Mouse (Mus musculus): ENCODE results near the gene Olfr313. TPM values are rescaled to one million over a fixed set of nuclear protein-coding genes. Genes with fewer than 3 reads are reported as not detected.
A peak's percentile ranks its signal among the peaks of the same experiment; 100 is the strongest.
"Not testable (repeated sequence)": the region's sequence is repeated elsewhere in the genome, so short reads cannot be mapped to it uniquely, and the experiment has no call there.

Olfr313 gene
- polyA plus RNA-seq (2017; shearing (Covaris generic)) = not detected

DNA sequence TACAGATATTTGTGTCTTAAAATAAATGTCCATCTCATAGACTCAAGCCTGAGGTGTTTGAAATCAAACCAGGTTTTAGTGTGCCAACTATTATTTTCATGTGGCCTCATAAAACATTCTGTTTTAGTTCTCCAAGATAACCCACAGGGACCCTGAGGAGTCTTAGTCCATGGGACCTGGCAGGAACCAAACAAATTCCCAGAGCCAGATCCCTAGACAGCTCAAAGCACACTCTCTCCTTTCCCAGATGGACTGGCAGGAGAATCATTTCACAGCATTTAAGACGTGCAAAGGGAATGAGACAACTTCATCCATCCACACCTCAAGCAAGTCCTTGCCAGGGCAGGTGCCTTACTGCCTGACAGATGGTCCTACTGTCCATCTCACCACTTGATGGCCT, at the start of gene Olfr313:
Gene Olfr313 (plus strand): TSS at position 301 of the 400 bp plus-strand sequence.
- not testable (repeated sequence) for ATAC-seq

DNA sequence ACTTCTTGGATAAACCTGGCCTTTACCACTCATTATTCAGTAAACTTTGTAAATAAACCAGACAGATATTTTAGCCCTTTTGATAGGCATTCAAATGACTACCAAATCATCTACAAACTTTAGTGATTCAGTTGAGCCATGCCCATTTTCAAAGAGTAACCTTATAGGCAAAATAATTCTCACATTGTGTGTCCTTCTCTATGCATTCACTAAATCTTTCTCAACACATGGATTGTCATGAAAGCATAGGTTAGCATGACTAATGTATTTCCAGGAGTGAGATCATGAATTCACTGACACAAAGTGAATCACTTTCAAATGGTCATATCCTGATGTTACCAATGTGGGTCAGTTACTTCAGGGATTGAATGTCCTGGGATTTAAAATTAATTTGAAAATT, 41.9 kb upstream of the Olfr313 start, which contains the start of gene Olfr315:
Gene Olfr315 (plus strand): TSS at position 301 of the 400 bp plus-strand sequence.
- no peak for ATAC-seq

DNA sequence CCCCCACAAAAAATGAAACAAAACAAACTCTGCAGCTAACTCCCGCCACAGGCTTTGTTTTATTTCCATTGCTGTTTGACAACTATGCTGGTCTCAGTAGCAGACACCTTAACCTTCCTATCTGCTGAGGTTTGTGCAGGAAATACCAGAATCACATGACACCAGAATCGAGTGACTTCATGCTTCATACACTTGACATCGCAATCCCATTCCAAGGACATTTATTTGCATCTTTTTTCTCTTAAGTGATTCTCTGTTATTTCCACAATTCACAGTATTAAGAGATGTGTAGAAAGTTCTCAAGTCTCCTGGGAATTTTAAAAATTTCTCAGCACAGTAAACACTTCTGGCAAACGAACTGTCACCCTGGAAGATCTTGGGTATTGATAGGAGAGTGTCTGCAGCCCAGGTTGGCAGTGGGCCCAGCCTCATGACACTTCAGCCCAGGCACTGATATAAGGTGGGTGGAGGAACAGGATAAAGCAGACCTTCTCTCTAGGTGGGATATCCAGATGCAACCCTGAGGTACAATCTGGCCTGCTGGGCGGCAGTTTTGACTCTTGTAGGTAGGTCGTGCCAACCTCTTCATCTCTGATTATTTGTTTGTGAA, 32.2 kb upstream of the Olfr313 start, which contains the start of gene Olfr314:
Gene Olfr314 (plus strand): TSS at position 473 of the 610 bp plus-strand sequence.
- no peak for ATAC-seq

DNA sequence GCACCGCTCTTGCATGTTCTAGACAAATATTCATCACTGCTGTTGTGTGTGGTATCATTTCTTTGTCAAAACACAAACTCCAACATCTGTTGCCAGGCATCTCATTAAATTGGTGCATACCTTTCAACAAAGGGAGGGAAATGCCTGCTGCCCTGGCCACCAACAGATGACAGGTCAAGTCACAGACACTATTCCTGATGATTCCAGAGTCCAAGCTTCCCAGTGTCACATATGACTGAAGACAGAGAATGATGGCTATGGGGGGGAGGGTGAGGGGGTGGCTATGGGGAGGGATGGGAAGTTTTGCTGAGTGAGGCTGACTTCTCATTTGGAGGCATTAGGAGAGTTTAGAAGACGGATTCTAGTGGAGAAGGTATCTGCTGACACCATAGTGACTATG, 30.6 kb upstream of the Olfr313 start:
- ATAC-seq = no peak

DNA sequence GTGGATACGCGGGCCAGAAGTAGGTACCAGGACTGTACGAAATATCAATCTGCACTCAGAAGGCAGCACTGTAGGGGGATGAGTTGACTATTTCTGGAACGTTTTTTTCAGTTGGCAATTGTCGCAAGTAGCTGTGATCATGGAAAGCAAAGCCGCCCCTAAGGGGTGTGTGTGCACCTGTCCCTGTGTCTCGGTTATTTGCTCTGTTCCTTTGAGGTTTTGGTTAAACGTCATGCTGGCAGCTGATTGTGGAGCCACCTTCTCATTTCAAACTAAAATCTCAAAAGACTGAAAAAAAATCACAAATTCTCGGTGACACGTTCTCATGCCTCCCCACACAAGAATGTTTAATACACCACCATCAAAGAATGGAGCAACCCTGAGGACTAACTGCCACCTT, 27.1 kb upstream of the Olfr313 start:
- no peak for ATAC-seq

DNA sequence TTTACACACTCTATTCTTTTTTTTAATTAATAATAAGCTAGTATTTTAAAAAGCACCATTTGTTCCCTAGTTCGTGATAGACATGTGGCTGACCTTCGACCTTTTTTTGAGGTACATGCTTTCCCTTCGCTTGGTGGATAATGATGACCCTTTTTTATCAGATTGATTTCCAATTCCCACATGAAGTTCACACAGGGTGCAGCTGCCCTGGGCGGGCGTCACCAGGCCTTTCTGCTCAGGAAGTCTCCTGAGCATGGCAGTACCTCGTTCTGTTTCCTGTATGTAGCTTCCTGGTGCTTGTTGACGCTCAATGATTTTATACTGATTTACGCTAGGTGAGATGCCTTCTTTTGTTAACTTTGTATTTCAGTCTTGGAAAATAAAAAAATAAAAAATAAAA, 26.5 kb upstream of the Olfr313 start:
- ATAC-seq = peak; percentile 29

DNA sequence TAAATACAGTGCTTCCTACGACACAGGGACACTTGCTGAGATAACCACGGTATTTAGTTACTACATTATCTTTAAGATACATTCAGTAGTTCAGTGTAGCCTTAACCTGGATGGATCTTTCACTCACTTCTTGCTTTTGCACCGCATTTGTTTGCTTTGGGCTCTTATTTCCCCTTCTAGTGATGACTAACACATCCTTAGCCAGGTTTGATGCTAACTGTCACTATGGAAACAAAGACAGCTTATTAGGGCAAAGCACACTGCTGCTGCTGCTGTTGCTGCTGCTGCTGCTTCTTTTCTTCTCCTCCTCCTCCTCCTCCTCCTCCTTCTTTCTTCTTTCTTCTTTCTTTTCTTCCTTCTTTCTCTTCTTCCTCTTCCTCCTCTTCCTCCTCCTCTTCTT, 25.3 kb upstream of the Olfr313 start:
- ATAC-seq = peak; percentile 23

DNA sequence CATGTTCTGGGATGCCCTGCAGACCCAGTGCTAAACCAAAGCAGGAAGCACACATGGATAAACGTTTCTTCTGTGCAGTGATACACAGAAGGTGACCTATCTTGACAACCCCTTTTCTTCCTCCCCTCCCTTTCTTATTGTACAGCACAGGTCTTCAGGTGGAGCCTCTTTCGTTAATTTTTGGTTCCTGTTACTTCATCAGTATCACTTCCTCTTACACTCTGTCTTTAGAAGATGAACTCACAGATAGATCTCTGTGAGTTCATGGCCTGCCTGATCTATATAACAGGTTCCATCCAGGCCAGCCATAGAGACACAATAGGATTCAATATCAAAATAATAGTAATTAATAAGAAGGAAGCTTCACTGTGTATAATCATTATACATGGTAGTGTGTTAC, 24.7 kb upstream of the Olfr313 start:
- ATAC-seq = no peak

DNA sequence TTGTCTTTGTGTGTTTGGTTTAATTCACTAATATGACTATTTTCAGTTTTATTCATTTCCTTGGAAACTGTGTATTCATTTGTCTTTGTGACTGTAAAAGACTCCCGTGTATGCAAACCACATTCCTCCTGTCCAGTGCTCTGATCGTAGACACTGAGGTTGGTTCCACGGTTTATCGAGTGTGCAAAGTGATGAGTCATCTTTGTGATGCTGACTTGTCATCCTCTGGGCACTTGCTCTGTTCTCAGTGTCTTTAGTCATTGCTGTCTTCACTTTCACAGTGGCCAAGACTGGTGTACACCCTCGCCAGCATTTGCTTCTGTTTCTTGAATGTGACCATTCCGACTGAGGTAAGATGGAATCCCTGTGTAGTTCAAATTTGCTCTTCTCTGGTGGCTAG, 24.2 kb upstream of the Olfr313 start:
- ATAC-seq = no peak

DNA sequence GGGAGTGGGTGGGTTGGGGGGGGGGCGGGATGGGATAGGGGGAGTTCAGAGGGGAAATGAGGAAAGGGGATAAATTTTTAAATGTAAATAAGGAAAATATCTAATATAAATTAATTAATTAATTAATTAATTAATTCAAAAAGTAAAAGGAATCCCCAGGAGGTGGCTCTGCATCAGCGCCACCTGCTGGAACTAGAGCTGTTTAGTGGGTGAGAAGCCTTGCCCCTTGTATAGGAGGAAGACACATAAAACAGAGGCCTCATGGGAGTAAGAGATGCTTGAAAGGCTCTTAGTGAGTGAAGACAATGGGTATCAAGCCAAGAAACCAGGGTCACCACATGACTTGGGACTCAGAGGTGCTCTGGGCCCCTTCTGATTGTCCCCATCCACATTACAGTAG, 18.9 kb upstream of the Olfr313 start:
- no peak for ATAC-seq

DNA sequence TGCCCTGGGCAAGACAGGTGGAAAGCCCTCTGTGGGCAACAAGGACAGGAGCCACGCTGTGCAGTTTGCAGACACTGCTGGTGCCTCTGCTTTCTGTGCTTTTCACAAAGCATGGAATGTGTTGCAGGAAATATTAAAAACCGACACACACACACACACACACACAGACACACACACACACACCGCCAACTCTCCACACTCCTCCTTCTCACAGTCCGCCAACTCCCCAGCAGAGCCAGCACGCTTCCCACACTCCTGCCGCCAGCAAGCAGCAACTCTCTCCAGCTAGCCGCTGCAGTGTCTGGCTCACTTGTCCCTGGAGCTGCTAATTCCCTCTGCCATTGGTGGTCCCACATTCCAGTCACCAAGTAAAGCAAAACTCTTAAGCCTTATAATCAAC, 17.9 kb upstream of the Olfr313 start:
- ATAC-seq = no peak

DNA sequence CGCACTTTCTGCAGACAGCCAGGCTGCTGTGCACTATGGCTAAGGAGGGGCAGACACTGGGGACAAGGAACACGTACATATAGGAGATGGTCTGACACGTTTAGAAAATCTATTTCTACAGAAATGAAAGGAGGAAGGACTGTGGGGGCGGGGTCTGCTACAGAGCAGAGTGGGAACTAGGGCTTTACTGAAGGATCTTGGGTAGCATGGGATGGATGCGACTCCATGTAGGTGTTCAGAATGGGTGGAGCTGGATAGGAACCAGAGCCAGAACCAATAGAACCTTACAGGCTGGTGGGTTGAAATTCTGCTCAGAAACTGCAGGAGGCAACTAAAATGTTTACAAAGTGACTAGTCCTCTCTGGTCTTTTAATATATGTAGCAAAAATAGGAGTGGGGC, 15.1 kb upstream of the Olfr313 start:
- ATAC-seq = no peak

DNA sequence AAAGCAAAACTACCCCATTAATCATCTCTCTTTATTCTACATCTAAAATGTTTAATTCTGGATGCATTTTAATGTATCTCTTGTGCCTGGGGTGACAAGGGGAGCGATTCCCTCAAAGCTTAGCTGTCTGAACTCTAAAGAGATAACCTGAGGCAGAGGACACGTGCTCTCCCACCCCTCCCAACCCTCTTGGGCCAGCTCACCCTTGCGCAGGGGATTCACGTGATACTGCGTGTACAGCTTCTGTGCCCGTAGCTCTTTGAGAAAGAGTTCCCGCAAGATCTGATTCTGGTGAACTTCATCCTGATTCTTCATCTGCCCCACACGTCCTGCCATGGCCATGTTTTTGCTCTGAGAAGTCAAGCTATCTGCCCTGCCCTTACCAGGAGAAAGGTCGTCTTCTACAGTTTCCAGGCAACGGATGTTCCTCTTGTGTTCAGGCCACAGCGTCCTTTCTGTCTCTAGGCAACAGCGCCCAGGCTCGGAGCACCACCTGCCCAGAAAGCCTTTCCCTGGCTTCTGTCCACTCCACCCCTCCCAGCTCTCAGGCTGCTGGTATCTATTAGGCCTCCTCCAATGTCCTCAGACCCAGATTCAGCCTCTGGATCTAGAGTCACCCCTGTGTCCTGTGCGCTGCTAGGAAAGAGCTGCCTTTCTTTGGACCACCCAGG, 13.1 kb upstream of the Olfr313 start, which contains the start of gene Fam183b:
Gene Fam183b (minus strand): TSS at position 403 of the 671 bp plus-strand sequence.
- peak; percentile 57 for ATAC-seq

DNA sequence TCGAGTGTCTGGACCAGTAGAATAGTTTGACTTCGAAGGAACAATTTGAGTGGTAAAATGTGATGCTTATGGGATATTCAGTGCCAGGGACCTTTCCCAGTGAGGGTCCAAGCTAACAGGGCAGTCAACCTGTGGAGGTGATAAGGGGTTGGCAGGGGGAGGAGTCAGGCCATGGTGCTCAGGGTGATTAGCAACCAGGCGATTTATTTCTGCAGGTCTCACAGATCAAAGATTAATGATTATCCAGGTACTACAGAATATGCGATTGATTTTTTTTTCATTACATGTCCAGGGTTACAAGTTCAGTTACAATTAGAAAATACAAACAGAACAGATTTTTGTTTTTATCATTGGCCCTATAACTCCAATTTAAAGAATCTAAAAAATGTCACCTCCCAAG, 10.9 kb upstream of the Olfr313 start:
- no peak for ATAC-seq

DNA sequence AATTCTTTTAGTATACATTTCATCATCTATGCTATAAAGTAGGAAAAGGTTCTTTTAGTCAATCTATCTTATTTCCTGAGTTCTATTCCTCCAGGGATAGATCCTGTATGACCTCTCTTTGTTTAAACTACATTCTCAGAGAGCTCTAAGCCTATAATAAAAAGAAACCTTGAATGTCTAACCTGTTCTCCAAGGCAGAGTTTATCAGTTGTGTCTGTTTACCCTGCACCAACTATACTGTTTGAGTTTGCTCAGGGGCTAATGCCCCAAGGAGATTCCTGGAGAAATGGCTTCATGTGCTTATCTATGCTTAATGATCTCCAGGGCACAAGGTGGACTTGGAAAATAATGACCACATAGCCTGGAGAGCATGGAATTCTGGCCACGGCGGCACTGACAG, 10.4 kb upstream of the Olfr313 start:
- ATAC-seq = no peak

DNA sequence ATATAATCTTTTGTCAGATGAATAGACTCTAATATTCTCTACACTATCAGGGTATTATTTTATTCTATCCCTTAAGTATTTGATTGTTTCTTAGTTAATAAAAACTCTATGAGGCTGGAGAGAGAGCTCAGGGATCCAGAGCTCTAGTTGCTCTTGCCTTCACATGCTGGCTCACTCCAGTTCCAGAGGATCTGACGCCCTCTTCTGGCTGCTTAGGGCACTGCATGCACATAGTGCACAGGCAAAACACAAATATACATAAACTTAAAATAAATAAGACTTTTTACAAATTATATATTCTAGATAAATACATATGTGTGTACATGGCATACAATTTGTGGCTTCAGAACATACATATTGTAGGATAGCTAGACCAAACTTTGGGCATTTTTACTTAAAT, 2.8 kb upstream of the Olfr313 start:
- no peak for ATAC-seq

DNA sequence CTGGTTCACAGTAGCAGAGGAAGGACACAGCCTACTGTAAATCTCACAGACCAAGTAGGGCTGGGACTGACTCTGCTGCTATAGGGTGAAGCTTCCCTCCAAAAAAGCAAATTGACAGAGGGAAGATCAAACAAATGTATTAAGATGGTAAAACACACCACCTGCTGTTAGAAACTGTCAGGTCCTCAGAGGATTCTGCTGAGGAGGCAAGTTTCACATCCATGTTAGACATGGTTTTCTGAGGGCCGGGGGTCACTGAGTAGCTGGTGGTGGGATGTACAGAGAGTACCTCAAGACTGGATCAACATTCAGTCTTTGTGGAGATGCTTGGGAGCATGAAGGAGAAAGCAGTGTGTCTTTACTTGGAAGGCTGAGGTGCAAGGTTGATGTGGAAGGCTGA, 876 bp downstream of the Olfr313 start:
- ATAC-seq = no peak

DNA sequence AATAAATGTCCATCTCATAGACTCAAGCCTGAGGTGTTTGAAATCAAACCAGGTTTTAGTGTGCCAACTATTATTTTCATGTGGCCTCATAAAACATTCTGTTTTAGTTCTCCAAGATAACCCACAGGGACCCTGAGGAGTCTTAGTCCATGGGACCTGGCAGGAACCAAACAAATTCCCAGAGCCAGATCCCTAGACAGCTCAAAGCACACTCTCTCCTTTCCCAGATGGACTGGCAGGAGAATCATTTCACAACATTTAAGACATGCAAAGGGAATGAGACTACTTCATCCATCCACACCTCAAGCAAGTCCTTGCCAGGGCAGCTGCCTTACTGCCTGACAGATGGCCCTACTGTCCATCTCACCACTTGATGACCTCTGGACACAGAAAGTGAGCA, 14.1 kb downstream of the Olfr313 start, which contains the start of gene Olfr312:
Gene Olfr312 (plus strand): TSS at position 301 of the 400 bp plus-strand sequence.
- ATAC-seq = not testable (repeated sequence)

DNA sequence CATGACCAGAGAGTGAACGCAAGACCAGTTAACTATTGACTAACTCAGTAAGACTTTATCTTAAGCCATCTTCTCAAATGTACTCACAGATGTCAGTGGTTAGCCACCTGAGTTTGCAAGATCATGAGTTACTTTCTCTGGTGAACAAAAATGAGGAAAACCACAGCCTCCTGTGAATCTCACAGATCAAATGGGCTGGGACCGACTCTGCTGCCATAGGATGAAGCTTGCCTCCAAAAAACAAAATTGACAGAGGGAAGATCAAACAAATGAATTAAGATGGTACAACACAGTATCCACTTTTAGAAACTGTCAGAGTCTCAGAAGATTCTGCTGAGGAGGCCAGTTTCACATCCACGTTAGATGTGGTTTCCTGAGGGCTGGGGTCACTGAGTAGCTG, 15.0 kb downstream of the Olfr313 start:
- no peak for ATAC-seq

DNA sequence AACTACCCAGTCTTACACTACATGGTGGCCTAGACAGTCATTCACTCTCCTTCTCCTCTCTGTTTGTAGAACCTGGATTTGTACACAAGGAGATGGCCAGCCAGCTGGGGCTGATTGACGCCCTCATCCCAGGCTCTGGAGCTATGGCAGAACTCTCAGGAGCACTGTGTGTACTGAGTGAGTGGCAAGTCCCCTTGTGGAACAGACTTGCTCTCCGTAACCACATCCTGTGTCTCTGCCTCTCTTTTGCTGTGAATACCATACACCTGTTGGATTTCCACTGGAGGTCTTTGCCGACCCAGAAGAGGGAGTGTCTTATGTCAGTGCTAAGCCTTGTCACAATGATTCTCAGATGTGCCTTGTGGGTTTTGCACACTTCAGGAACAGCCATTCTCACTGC, 17.7 kb downstream of the Olfr313 start:
- ATAC-seq = peak; percentile 37

DNA sequence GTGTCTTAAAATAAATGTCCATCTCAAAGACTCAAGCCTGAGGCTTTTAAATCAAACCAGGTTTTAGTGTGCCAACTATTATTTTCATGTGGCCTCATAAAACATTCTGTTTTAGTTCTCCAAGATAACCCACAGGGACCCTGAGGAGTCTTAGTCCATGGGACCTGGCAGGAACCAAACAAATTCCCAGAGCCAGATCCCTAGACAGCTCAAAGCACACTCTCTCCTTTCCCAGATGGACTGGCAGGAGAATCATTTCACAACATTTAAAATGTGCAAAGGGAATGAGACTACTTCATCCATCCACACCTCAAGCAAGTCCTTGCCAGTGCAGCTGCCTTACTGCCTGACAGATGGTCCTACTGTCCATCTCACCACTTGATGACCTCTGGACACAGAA, 24.2 kb downstream of the Olfr313 start, which contains the start of gene Olfr311:
Gene Olfr311 (plus strand): TSS at position 301 of the 400 bp plus-strand sequence.
- not testable (repeated sequence) for ATAC-seq

DNA sequence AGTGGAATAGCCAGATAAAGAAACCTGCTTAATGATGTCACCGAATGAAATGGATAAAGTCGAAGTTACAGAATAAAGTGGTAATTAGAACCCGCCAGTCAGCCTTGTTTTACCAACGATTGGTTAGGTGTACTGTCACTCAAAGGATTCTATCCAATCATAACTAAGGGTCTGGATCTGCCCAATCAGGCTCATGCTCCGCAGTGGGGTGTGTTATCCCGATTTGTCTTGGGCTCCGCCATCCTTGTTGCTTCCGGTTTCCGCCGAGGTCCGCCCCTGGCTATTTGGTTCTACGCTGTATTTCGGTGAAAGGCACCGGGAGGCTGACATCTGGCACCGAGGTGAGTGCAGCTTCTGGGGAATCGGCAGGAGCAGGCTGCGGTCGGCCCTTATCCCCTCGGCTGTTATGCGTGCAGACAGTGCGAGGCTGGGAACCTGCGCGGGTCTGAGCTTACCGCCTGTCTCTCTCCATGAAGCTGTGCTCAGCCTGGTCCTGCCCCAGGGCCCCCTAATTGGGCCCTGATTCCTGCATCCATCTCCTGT, 32.2 kb downstream of the Olfr313 start, which contains the start of gene Gm12258:
Gene Gm12258 (plus strand): TSS at position 240 of the 543 bp plus-strand sequence.
- peak; percentile 100 for ATAC-seq

DNA sequence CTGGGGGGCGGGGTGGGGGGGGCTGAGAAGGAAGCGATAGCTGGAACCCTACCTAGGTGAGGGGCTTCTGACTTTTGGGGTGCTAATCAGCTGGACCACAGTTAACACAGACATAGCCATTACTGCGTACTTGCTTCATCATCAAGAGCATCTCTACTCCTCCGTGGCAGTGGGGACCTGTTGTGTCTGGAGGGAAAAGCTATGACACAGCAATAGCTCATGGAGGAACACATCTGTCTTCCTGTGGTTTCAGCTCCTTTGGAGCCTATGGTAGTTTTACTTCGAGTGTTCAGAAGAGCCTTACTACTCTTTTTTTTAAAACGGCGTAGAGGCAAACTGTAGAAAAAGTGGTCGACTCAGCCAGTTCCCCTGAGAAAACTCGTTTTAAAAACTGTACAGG, 32.8 kb downstream of the Olfr313 start:
- no peak for ATAC-seq

DNA sequence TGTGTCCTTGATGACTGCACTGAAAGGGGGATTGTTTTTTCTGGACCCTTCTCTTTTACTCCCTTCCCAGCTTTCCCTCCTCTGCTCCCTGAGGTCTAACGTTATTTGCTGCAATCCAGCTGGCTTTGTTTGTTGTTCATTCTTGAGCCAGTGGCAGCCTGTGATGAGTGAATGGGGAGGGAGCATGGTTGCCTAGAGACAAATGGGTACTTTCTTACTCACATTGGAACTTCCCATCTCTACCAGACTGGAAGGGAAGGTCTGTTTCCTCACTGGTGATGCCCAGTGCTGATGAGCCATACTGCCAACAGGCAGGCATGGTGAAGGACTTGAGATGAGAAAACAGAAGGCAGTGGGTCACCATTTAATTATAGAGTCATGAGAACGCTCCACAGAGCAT, 34.9 kb downstream of the Olfr313 start:
- ATAC-seq = no peak
